In genomic region chr14:45325471-45325870, GRCm38 (mm10) we compare ENCODE assay signal across 10 mouse cellular contexts. TPM values are rescaled to one million over a fixed set of nuclear protein-coding genes. Genes with fewer than 3 reads are reported as not detected.
DNase-seq lines count a peak whose midpoint lies in the region; TF ChIP-seq lines count a peak whose summit lies in the region.
"Had no signal": no experiment of that assay in that cellular context is flagged by ENCODE, and none has a peak within 500 bp of the region (broad histone marks: within the 10 kb centered on the region; RNA-seq: fewer than 3 reads in every experiment).

No protein-coding gene starts in this region.

- H3K4me3 ChIP-seq in kidney, adult 2 months (ENCODE audit: insufficient read depth, low read depth, low read length) = no peak overlapping the region
- peak overlapping the region; percentile 7 for H3K4me3 ChIP-seq in megakaryocyte, embryonic 14.5 days (replicated peaks)

- no peak for TF ChIP-seq CTCF in kidney, adult 2 months (conservative IDR thresholded peaks at IDR 0.05; ENCODE audit: insufficient read depth, insufficient read length, low read depth, low read length)

- no peaks in the 10 kb centered on the region for H3K9me3 ChIP-seq in megakaryocyte, embryonic 14.5 days

- peak; percentile 45 for DNase-seq in kidney, adult 2 months
- no peak for DNase-seq in kidney, postnatal 10 days
- peak; percentile 86 for DNase-seq in MN1 (ENCODE audit: low spot score)
- DNase-seq in fat pad, adult 2 months (ENCODE audit: extremely low read depth, low read depth, low spot score) = peak; percentile 93
- no peak for DNase-seq in thymus, postnatal 36 days
- no peak for DNase-seq in layer of hippocampus, adult 18-20 months (ENCODE audit: low spot score in 2 of 2)
- no peak for DNase-seq in layer of hippocampus, adult 11-12 months (ENCODE audit: low spot score)
- DNase-seq: cerebellum, postnatal 36 days; thymus, postnatal 4 days had no signal

- no peaks in the 10 kb centered on the region for H3K36me3 ChIP-seq in kidney, adult 2 months (ENCODE audit: control insufficient read depth, insufficient read depth, low read length)
- H3K36me3 ChIP-seq in megakaryocyte, embryonic 14.5 days (replicated peaks; ENCODE audit: low read length) = no peaks in the 10 kb centered on the region

- no peak for TF ChIP-seq POLR2A in kidney, adult 2 months (IDR thresholded peaks at IDR 0.05; ENCODE audit: low read depth, low read length)

- no peak overlapping the region for H3K27ac ChIP-seq in kidney, adult 2 months (ENCODE audit: insufficient read depth, low read depth, low read length)

- no peaks in the 10 kb centered on the region for H3K4me1 ChIP-seq in kidney, adult 2 months (ENCODE audit: control insufficient read depth, insufficient read depth, low read length)
- H3K4me1 ChIP-seq in megakaryocyte, embryonic 14.5 days = peaks cover 55% of the 10 kb centered on the region

- H3K27me3 ChIP-seq in kidney, adult 2 months (replicated peaks; ENCODE audit: control insufficient read depth, insufficient read depth, low read length) = no peaks in the 10 kb centered on the region
- H3K27me3 ChIP-seq in megakaryocyte, embryonic 14.5 days (replicated peaks) = no peaks in the 10 kb centered on the region

RNA-seq across cellular contexts. Expression of gene Psmc6, which starts 4.1 kb away (rescaled TPM):
- 23.8 and 45.5 TPM in 2 replicates for polyA plus RNA-seq in kidney, adult 2 months (2012; rRNA removed)
- polyA plus RNA-seq in megakaryocyte, embryonic 14.5 days (2012; ENCODE audit: insufficient read depth, low replicate concordance) = 3.3 TPM in 1 of 2 replicates, not detected in the other
- total RNA-seq in layer of hippocampus, adult 18-20 months (2021) = 10 to 100 TPM; 81.2 to 83.3 TPM

RNA-seq across cellular contexts. Expression of gene Ero1l, which starts 6.9 kb away (rescaled TPM):
- 6.4 and 9.4 TPM in 2 replicates for polyA plus RNA-seq in kidney, adult 2 months (2012; rRNA removed)
- 3.0 and 3.5 TPM in 2 replicates for polyA plus RNA-seq in megakaryocyte, embryonic 14.5 days (2012; ENCODE audit: insufficient read depth, low replicate concordance)
- total RNA-seq in layer of hippocampus, adult 18-20 months (2021) = 10 to 100 TPM; 32.1 to 34.4 TPM

RNA-seq across cellular contexts. Expression of gene Styx, which starts 25.4 kb away (rescaled TPM):
- polyA plus RNA-seq in kidney, adult 2 months (2012; rRNA removed) = 3.0 and 8.5 TPM in 2 replicates
- 46.9 and 201 TPM in 2 replicates for polyA plus RNA-seq in megakaryocyte, embryonic 14.5 days (2012; ENCODE audit: insufficient read depth, low replicate concordance)
- total RNA-seq in layer of hippocampus, adult 18-20 months (2021) = 10 to 100 TPM; 19.1 to 19.6 TPM

Comparison
In these comparisons a context has a peak if more than half of its experiments do, and no peak if none do; other contexts are left out.
1. DNase-seq: peak in kidney, adult 2 months (single experiment), MN1 (single experiment) and fat pad, adult 2 months (single experiment); none in kidney, postnatal 10 days (single experiment), thymus, postnatal 36 days (0 of 2), layer of hippocampus, adult 18-20 months (0 of 2) and layer of hippocampus, adult 11-12 months (single experiment).